Mouse (Mus musculus) ES-E14 (cell line): ENCODE measurements around the gene B3galnt2.

Source experiments
- HCFC1 ChIP-seq: IDR thresholded peaks from 2 replicates; pipeline ENCODE4 v1.6.1; 2012; ENCODE audit warnings: low read length, inconsistent platforms, borderline replicate concordance; ENCODE audit not compliant: insufficient read depth
- MAFK ChIP-seq: IDR thresholded peaks from 2 replicates; pipeline ENCODE4 v1.6.1; 2014; ENCODE audit warnings: mild to moderate bottlenecking, low read depth, low read length, inconsistent platforms; ENCODE audit not compliant: insufficient read depth
- ZC3H11A ChIP-seq: IDR thresholded peaks from 2 replicates; pipeline ENCODE4 v1.6.1; 2012; ENCODE audit warnings: low read depth, mild to moderate bottlenecking, inconsistent platforms, low read length, borderline replicate concordance

DNA sequence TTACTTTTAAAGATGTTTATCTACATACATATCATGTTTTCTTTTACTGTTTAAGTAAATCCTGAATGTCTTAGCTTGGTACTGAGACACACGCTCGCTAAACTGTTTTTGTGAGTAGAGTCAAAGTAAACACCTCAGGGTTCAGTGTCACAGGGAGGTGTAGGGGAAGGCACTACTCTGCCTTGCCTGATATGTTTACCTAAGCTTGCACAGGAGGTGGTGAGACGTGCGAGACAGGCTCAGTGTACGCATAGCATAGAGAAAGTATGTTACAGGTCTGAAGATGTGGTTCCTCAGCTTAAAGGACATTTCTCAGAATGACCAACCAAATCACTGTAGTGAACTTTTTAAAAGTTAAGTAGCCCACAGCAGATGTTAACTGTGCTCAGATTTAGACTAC is 43.2 kb downstream of the B3galnt2 start:
- TF ChIP-seq ZC3H11A (no peak), MAFK (no peak), HCFC1 (no peak)
